Mouse (Mus musculus): Measurements from ENCODE around the gene Frmd5.
"Not testable (repeated sequence)": the region's sequence is repeated elsewhere in the genome, so short reads cannot be mapped to it uniquely, and the experiment has no call there.

Frmd5 gene

GRCm38 (mm10) chr2:121575741-121576201, 231.1 kb downstream of the Frmd5 start:
- in situ Hi-C loops (cut with MboI, MseI), result no loop called here

DNA sequence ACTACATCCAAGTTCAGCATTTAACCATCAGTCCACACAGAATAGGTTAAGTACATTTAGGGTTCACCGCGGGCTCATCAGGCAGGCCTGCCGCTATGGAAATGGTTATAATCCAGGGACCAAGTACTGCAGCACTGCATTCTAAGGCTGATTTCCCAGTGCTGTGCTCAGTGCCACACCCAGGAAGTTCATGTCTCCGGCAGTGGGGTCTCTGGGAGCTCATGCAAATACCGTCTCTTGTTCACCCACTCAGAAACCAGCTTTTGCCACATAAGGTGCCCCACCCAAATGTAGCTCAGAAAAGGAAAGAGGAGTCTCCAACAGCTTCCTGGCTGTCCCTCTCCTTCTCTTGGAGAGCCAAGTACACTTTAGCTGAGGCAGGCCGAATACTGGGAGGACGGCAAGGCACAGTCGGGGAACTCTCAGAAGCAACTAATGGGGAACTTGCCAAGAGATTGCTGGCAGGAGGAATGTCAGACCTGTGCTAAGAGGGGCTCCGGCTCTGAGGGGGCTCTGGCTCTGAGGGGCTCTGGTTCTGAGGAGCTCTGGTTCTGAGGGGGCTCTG, 232.7 kb downstream of the Frmd5 start:
- in situ Hi-C loops (cut with MboI, MseI), result no loop called here

DNA sequence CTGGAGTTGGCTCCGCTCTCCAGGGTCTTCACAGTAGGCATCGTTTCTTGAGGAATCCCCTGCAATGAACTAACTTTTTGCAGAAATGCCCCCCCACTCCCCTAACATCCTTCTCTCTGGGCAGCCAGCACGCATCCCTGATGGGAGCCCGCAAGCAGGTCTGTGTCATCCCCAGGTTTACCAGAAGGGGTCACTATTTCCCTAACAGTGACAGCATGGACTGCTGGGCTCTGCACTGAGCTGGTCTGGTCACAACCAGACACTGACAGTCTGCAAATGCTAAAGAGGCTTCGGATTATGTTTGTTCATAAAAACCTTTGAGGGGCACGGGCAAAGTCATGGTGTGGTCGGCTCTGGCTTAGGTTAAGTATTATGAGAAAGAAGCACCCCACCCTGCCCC, 235.1 kb downstream of the Frmd5 start:
- in situ Hi-C loops (cut with MboI, MseI), result no loop called here

DNA sequence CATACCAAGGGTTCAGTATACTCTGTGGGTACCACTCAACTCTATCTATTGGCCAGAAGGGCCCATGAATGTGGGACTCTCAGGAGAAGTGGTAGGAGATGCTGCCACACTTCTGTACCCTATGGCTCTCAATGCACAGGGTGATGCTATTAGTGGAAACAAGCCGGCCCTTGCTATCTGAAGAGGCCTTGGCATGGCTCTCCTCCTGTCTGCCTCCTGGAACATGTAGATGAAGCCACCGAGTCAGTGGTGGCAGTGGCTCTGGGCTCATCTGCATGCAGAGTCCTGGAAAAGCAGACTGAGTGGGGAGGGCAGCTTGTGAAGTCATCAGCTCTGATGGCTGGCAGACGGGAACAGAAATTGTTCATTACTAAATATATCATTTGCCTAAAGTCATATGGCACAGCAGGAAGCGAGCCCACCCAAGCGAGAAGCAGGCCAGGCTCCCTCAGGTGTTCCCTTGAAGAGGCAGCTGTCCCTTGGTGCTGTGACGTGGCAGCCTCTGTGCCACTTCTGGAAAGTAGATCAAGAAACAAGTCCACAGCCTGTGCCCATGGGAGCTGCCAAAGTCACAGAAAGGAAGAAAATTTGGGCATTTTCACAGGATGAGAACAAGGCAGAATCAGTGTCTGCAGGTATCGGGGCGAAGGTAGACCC, 235.8 kb downstream of the Frmd5 start:
- in situ Hi-C loops (cut with MboI, MseI), result no loop called here

DNA sequence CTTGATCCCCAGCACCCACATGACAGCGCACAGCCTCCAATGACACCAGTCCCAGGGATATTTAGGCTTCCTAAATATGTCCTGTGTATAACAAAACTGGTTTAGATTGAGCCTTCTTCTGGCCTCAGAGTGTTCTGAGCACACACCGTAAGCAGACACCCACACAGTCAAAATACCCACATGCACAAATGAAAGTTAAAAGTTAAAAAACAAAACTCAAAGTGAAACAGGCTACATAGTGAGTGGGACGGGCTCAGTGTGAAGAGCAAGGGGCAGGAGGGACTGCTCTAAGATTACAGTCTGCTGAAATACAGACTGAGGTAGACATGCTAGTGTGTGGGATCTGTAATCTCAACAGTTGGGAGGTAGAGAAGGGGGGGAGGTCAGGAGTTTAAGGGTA, 236.8 kb downstream of the Frmd5 start:
- in situ Hi-C loops (cut with MboI, MseI), result no loop called here

DNA sequence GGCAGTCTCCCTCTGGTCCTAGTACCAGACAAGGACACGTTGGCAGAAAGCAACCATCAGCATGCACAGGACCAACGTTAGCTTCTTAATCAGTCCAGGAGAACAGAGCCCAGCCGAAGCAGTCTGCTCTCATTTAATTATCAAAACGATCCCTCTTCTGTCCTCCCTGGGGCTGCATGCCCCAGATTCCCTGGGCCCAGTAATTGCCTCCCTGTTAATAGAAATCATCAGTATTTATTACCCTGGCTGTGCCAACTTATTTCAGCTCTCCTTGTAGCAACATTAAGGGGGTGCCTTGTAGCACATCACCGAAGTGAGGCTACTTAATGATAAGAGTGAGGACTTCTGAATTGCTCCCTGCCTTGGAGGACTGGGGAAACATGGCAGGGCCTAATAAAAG, 241.0 kb downstream of the Frmd5 start:
- in situ Hi-C loops (cut with MboI, MseI), result loop anchor here (5.0 kb wide), 1 partner anchor 266 kb away; no protein-coding TSS in a partner anchor

DNA sequence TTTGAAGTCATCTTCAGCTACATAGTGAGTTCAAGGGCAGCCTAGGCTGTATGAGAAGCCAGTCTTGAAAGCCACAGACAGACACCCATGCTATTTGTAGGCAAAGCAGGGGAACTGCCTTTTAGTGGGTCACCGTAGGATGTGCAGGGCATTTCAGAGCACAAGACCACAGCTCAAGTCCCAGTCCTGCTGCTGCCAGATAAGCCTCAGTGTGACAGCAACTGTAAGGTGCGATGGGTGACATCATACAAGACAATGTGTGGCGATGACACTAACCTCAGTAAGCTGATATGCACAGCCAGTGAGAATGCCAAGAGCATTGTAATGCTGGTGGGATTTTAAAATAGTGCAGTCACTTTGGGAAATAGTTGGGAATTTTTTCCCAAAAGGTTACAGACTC, 243.8 kb downstream of the Frmd5 start:
- in situ Hi-C loops (cut with MboI, MseI), result loop anchor here (5.0 kb wide), 1 partner anchor 64 kb away; no protein-coding TSS in a partner anchor

DNA sequence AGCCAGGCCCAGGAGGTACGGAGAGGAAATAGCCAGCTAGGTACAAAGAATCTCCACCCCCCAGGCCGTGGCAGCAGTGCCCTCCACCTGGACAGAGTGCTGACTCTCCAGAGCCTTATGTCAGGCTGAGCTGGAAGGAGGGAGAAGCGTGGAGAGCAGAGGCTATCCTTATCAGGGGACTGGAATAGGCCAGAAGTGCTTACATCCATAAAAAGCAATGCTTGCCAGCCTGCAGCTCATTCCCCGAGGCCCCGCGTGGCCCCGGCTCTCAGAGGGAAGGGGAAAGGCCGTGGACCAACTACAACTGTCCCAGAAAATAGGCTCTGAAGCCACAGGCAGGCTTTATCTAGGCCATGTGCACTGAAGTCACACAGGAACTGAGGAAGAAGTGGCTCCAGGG, 255.6 kb downstream of the Frmd5 start:
- in situ Hi-C loops (cut with MboI, MseI), result no loop called here

DNA sequence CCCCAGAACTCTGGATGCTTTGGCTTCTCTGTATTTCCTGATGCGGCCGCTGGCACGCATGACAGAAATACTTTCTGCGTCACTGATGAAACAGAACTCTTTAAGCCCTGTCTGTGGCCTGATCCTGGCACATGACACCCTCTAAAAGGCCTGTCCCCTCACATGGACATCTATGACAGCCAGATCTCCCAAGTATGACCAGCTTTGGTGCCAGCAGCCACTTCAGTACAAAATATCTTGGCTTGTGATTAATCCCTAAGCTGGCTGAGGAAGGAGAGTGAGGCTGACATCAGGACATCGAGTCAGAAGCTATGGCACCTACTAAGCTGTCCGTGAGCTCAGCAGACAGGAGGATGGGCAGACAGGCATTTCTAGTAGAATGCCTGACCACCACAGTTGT, 257.3 kb downstream of the Frmd5 start:
- in situ Hi-C loops (cut with MboI, MseI), result no loop called here

DNA sequence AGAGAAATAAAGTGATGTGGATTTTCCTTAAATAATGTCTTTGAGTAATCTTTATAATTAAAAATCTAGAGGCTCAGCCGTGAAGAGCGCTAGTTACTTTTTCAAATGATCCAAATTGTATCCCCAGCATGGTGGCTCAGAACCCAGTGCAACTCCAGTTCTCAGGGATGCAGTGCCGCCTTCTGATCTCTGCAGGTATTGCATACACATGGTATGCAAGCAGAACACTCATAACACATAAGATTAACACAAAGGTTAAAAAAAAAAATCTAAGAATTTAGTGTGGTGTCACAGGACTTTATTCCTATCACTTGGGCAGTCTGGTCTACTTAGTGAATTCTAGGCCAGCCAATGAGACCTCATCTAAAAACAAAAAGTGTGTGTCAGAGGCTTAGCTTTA, 262.1 kb downstream of the Frmd5 start:
- in situ Hi-C loops (cut with MboI, MseI), result no loop called here

- in situ Hi-C loops (cut with MboI, MseI), result loop anchor here (5.0 kb wide), 1 partner anchor 38 kb away; no protein-coding TSS in a partner anchor
Measured at GRCm38 (mm10) chr2:121525056-121525455, 281.8 kb downstream of the Frmd5 start.

DNA sequence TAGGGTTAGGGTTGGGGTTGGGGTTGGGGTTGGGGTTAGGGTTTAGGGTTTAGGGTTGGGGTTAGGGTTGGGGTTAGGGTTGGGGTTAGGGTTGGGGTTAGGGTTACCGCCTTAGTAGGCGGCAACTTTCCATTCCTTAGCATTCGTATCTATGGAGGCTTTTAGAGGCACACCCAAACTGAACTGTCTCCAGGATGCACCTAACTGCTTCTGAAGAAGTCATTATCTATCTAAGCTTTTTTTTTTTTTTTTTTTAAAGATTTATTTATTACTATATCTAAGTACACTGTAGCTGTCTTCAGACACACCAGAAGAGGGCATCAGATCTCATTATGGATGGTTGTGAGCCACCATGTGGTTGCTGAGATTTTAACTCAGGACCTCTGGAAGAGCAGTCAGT, 284.1 kb downstream of the Frmd5 start:
- in situ Hi-C loops (cut with MboI, MseI), result not testable (repeated sequence)

- in situ Hi-C loops (cut with MboI, MseI), result no loop called here
Measured at GRCm38 (mm10) chr2:121522006-121522405, 284.9 kb downstream of the Frmd5 start.

GRCm38 (mm10) chr2:121518711-121519110, 288.2 kb downstream of the Frmd5 start:
- in situ Hi-C loops (cut with MboI, MseI), result not testable (repeated sequence)

DNA sequence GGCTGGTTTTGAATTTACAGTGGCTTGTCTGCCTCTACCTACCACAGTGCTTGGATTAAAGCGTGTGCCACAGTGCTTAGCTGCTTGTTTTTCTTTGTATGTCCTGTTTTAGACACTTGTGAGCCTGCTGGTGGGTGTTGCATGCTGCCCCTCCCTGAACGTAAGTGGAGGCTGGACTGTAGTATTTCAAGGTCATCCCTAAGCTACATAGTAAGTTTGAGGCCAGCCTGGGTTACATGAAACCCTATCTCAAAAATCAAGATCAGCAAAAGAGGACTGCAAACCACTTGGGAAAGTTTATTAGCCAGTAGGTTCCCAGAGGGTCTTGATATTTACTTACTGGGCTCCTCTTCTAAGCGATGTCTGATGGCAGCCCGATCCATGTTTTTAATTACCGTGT, 288.8 kb downstream of the Frmd5 start:
- in situ Hi-C loops (cut with MboI, MseI), result no loop called here

DNA sequence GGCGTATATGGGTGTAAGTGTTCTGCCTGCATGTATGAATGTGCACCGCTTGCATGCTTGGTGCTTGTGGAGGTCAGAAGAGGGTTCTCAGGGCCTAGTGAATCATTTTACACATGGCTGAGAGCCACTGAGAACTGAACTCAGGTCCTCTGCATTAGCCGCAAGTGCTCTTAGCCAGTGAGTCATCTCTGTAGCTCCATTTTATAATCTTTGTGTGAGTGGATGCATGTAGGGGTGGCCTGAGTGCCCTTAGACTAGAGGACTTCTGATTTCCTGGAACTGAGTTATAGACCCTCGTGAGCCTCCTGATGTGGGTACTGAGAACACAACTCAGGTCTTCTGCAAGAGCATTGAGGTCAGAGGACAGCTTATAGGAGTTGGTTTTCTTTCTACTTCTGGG, 292.7 kb downstream of the Frmd5 start:
- in situ Hi-C loops (cut with MboI, MseI), result no loop called here

DNA sequence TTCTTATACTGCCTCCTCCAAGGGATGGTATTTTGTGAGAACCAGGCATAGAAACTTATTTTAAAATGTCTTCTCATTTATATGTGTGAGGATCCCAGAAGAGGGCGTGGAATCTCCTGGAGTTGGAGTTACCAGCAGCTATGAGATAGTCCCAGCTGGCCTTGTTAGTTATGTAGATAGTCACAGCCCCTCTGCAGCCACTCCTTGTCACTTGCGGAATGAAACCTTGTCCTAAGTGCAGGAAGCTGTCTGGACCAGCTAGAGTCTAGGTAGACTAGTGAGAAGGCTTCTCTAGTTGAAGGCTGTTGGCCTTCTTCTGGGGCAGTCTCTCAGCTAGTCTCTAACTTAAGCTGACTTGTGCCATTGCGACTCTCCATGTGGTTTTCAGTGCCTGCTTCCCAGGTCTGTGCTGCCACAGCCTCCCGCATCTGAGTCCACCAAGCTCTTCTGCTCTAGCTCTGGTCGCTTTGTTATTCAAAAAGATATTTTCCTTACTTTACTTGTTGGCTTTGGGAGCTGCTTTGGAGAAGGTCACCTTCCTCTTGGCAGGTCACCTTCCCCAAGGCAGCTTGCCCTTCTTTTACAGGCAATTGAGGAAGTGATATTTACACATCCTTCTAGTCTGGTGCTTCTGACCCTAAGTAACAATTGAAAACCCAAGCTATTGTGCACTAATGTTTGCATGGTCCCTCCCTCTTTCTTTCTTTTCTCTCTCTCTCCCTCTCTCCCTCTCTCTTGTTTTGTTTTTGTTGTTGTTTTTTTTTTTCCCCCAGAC, 293.7 kb downstream of the Frmd5 start:
- in situ Hi-C loops (cut with MboI, MseI), result not testable (repeated sequence)

DNA sequence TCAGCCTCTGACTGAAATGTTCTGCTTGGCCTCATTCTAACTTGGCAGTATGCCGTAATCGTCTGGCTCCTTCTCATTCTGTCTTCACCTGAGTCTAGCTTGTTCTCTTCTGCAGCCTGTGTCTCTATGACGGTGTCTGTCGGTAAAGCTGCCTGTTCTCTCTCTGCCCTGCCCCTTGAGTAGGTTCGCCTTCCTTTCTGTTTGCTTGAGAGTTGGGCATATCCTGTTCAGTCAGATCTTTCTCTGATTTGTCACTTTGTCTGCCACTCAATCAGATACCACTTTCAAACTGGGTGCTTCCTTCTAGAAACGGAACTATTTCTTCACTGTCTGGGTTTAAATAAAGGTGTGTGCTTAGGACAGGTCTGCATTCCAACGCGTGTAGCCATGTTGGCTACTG, 295.5 kb downstream of the Frmd5 start:
- in situ Hi-C loops (cut with MboI, MseI), result no loop called here

DNA sequence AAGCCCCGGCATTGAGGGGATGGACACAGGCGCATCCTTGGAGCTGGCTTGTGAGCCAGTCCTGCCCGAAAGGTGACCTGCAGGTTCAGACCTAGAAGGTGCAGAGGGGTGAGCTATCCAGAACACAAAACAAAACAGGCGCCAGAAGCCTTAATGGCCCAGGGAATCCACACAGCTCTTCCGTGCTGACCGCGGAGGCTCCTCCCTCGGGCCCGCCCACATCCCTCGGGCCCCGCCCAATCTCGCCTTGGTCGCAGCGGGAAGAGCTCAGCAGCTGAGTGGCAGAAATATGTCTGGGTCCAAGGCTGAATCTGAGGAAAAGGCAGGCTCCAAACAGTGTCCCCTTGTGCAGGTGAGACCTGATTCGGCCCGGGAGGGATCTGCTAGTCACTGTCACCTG, 297.3 kb downstream of the Frmd5 start:
- in situ Hi-C loops (cut with MboI, MseI), result loop anchor here (5.0 kb wide), 1 partner anchor 37 kb away; the partner anchor contains the start of gene Mfap1b

DNA sequence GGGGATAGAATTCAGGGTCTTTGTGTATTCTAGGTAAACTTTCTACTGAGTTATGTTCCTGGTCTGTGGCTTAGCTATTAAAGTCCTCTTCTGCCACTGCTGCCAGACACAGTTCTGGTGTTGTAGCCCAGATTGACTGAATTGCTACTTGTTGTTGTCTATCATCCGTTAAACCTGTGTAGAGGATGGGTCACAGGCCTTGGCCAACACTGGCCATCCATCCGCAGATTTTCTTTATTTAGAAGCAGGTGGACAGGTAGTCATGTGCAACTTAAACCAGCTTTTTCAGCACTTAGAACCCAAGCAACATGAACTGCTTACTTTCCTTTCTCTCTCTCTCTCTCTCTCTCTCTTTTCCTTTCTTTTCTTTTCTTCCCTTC, 298.9 kb downstream of the Frmd5 start:
- in situ Hi-C loops (cut with MboI, MseI), result loop anchor here (5.0 kb wide), 1 partner anchor 36 kb away; the partner anchor contains the start of gene Mfap1b

DNA sequence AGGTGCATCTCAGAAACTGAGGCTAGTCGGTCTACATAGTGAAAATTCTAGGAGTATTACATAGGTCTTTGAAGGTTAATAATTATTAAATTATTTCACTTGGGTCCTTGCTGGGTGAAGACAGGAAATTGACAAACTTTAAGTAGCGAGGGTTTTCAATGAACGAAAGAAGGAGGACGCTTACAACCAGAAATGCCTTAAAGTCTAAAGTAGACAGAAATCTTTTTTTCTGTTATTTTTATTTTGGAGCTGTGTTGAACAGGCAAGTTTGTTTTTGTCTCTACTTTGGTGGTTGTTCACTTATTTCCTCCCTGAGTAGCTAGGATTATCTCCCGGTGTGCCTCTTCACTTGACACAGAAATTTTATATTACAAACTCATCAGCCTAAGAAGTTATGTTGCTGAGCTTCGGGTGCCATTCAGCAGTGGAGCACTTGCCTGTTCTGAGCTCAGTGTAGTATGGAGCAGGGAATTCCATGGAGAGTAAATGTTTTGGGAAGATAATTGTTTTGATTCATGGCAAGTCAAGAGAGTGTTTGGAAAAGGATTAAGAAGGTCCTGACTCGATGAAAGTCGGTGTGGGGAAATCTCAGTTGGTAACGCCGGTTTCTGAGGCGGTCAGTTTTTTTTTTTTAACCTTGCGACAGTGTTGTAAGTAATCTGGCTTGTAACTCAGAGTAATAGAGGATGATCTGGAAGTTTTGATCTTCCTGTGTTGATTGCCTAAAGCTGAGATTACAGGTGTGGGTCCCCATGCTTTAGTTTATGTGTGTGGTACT, 299.5 kb downstream of the Frmd5 start:
- in situ Hi-C loops (cut with MboI, MseI), result loop anchor here (5.0 kb wide), 1 partner anchor 35 kb away; the partner anchor contains the start of gene Mfap1b
